Mouse (Mus musculus): ENCODE results near the gene Cyp2c23.

Cyp2c23 gene

GRCm38 (mm10) chr19:43972129-43972528 lies 56.9 kb downstream of the Cyp2c23 start:
- in situ Hi-C loops (cut with MseI, MboI): no loop called here

- in situ Hi-C loops (cut with MseI, MboI): no loop called here
Measured at GRCm38 (mm10) chr19:43968436-43969026, 60.5 kb downstream of the Cyp2c23 start.

GRCm38 (mm10) chr19:43966481-43966880 lies 62.5 kb downstream of the Cyp2c23 start:
- in situ Hi-C loops (cut with MseI, MboI): no loop called here

GRCm38 (mm10) chr19:43965496-43966085 lies 63.4 kb downstream of the Cyp2c23 start:
- in situ Hi-C loops (cut with MseI, MboI): no loop called here

GRCm38 (mm10) chr19:43962795-43963194 lies 66.2 kb downstream of the Cyp2c23 start:
- in situ Hi-C loops (cut with MseI, MboI): no loop called here

GRCm38 (mm10) chr19:43961185-43961584 lies 67.8 kb downstream of the Cyp2c23 start:
- in situ Hi-C loops (cut with MseI, MboI): no loop called here

- in situ Hi-C loops (cut with MseI, MboI): no loop called here
Measured at GRCm38 (mm10) chr19:43960014-43960413, 69.0 kb downstream of the Cyp2c23 start.

- in situ Hi-C loops (cut with MseI, MboI): loop anchor here in 1 of 2 experiments (5.0 kb wide), 1 partner anchor 127 kb away; no protein-coding TSS in a partner anchor
Measured at GRCm38 (mm10) chr19:43959162-43959561, 69.8 kb downstream of the Cyp2c23 start.

- in situ Hi-C loops (cut with MseI, MboI): loop anchor here in 1 of 2 experiments (5.0 kb wide), 1 partner anchor 126 kb away; no protein-coding TSS in a partner anchor
Measured at GRCm38 (mm10) chr19:43957881-43958280, 71.1 kb downstream of the Cyp2c23 start.

GRCm38 (mm10) chr19:43957402-43957801 lies 71.6 kb downstream of the Cyp2c23 start:
- in situ Hi-C loops (cut with MseI, MboI): loop anchor here in 1 of 2 experiments (5.0 kb wide), 1 partner anchor 125 kb away; no protein-coding TSS in a partner anchor

GRCm38 (mm10) chr19:43955266-43955665 lies 73.7 kb downstream of the Cyp2c23 start:
- in situ Hi-C loops (cut with MseI, MboI): loop anchor here in 1 of 2 experiments (5.0 kb wide), 1 partner anchor 123 kb away; no protein-coding TSS in a partner anchor

Data from mouse trophoblast stem cell (cell line).